Mouse (Mus musculus) G1E (cell line): Measurements from ENCODE around the gene Rbm25. TPM values are rescaled to one million over a fixed set of nuclear protein-coding genes. Genes with fewer than 3 reads are reported as not detected.

Experiments
- ATAC-seq: 2 replicates; pipeline ENCODE4 v1.8.0; 2016; ENCODE audit warnings: mild to moderate bottlenecking; ENCODE audit not compliant: insufficient number of reproducible peaks, poor library complexity, low FRiP score, severe bottlenecking; ENCODE audit errors: extremely low read depth
- DNase-seq: peaks from one replicate; pipeline ENCODE4 v3.0.0; 2012; ENCODE audit warnings: low spot score
- H3K27me3 ChIP-seq: 2 replicates; pipeline ENCODE4 v1.6.1; 2012; ENCODE audit warnings: mild to moderate bottlenecking, low read length, inconsistent platforms; ENCODE audit not compliant: insufficient read depth
- H3K36me3 ChIP-seq: replicated peaks from 2 replicates; pipeline ENCODE3; 2012; ENCODE audit warnings: mild to moderate bottlenecking, inconsistent platforms
- H3K4me1 ChIP-seq: 2 replicates; pipeline ENCODE4 v1.6.1; 2012; ENCODE audit warnings: low read depth, low read length, inconsistent platforms, mixed read lengths; ENCODE audit not compliant: insufficient read depth
- H3K4me3 ChIP-seq: 2 replicates; pipeline ENCODE4 v1.5.1; 2012; ENCODE audit warnings: low read depth, mild to moderate bottlenecking, inconsistent platforms, low read length, moderate library complexity, mixed read lengths
- H3K9me3 ChIP-seq: replicated peaks from 2 replicates; pipeline ENCODE4 v1.6.1; 2012; ENCODE audit warnings: inconsistent platforms
- CTCF ChIP-seq: IDR thresholded peaks from 2 replicates; pipeline ENCODE4 v1.5.1; 2012; ENCODE audit warnings: low read depth, low read length, inconsistent platforms, mixed read lengths
- GATA1 ChIP-seq: IDR thresholded peaks from 2 replicates; pipeline ENCODE4 v1.6.1; 2012; ENCODE audit warnings: borderline replicate concordance, low read length, inconsistent platforms, mixed read lengths
- GATA2 ChIP-seq: IDR thresholded peaks from 2 replicates; pipeline ENCODE4 v1.6.1; 2012; ENCODE audit warnings: low read depth, low read length, inconsistent platforms, borderline replicate concordance
- POLR2AphosphoS5 ChIP-seq: IDR thresholded peaks from 2 replicates; pipeline ENCODE4 v1.6.1; 2012; ENCODE audit warnings: low read depth, low read length, inconsistent platforms; ENCODE audit not compliant: insufficient replicate concordance
- TAL1 ChIP-seq: conservative IDR thresholded peaks from 2 replicates; pipeline ENCODE4 v1.6.1; 2012; ENCODE audit warnings: low read depth, low read length, inconsistent platforms, mixed read lengths
- polyA plus RNA-seq: library from polyadenylated mRNA; stranded (reverse); fragments of >175 nt; gene quantifications from 2 replicates; pipeline ENCODE4 v1.2.3, GENCODE M21; 2012
- total RNA-seq, 2 experiments: library from RNA; stranded (forward) in 1 of 2; stranded (reverse) in 1 of 2; fragments of 200-1000 nt in 1 of 2; fragments of >200 nt in 1 of 2; fragmentation: Nextera tagmentation in 1 of 2; gene quantifications; 2 replicates each; pipeline ENCODE4 v1.2.3; 2014 to 2017

Rbm25 gene
- total and polyA plus RNA-seq, 3 experiments: 153 to 1,301 (median 467) TPM

DNA sequence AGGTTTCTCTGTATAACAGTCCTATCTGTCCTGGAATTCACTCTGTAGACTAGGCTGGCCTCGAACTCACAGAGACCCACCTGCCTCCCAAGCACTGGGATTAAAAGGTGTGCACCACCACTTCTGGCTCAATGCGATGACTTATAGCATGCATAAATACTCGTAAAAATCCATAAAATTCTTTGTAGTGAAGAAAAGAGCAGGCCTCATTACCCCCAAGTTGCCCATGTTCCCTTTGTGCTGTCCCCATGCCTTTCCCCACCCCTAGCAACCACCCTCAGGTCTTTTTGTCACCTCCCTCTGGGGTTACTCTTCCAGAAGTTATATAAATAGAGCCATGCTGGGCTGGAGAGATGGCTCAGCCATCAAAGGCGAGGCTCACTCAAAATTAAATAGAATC lies 71.8 kb downstream of the Rbm25 start:
- Histone ChIP-seq H3K4me1 (peaks cover 25% of the 10 kb centered on the region), H3K9me3 (no peaks in the 10 kb centered on the region), H3K27me3 (no peaks in the 10 kb centered on the region), H3K36me3 (peaks cover 88% of the 10 kb centered on the region), H3K4me3 (no peak overlapping the region)
- DNase-seq: no peak
- no peak for TF ChIP-seq TAL1
- no peak for TF ChIP-seq GATA2
- no peak for ATAC-seq

GRCm38 (mm10) chr12:83706951-83707350 lies 75.9 kb downstream of the Rbm25 start:
- H3K27me3 ChIP-seq: no peaks in the 10 kb centered on the region
- H3K36me3 ChIP-seq: peaks cover 85% of the 10 kb centered on the region
- H3K4me3 ChIP-seq: no peak overlapping the region
- DNase-seq (no peak), ATAC-seq (no peak)
- H3K9me3 ChIP-seq: no peaks in the 10 kb centered on the region
- TF ChIP-seq GATA2: no peak
- no peak for TF ChIP-seq GATA1
- TF ChIP-seq CTCF: no peak
- TF ChIP-seq POLR2AphosphoS5: no peak
- TF ChIP-seq TAL1: no peak
- peaks cover 31% of the 10 kb centered on the region for H3K4me1 ChIP-seq

DNA sequence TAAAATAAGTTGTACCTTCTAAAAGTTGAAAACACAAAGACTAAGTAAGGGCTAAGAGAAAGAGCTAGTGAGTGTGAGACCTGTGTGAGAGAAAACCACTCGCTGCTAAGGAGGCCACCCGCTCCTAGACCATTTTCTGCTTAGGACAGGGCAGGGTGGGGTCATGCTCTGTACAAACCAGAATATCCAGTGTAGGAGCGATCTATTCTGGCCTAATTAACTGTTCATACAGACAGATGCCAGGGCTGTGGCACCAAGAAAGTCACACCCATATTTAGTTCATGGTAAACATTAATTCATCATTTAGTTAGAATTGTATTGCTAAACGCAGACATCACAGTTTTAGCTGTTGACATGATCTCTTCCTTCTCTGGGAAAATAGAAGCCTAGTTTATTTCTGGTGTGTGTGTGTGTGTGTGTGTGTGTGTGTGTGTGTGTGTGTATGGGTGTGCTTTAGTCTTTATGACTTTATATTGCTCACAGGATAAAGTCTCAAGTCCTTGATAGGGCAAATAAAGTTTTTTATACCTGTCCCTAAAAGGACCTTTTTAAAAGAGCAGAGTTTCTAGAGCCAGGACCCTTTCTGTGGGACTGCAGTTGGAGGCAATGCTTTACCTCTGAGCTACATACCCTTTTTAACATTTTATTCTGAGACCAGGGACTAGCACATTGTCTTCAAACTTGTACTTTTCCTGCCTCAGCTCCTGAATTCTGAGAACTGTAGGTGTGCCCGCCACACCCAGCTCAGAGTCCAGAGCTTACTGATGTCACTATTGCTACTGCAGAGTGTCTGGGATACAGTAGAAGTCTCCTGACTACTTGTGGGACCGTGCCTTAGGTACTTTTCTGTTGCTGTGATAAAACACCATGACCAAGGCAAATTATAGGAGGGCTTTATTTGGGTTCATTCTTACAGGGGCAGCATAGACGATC lies 77.4 kb downstream of the Rbm25 start:
- Histone ChIP-seq H3K36me3 (peaks cover 87% of the 10 kb centered on the region), H3K27me3 (no peaks in the 10 kb centered on the region), H3K9me3 (no peaks in the 10 kb centered on the region), H3K4me1 (peaks cover 29% of the 10 kb centered on the region), H3K4me3 (no peak overlapping the region; the same call in 1 of the 2 replicates)
- no peak; the same call in 1 of the 2 replicates for ATAC-seq
- TF ChIP-seq TAL1: no peak
- no peak for TF ChIP-seq POLR2AphosphoS5
- no peak for TF ChIP-seq GATA2
- TF ChIP-seq CTCF: no peak
- no peak for TF ChIP-seq GATA1
- no peak for DNase-seq

DNA sequence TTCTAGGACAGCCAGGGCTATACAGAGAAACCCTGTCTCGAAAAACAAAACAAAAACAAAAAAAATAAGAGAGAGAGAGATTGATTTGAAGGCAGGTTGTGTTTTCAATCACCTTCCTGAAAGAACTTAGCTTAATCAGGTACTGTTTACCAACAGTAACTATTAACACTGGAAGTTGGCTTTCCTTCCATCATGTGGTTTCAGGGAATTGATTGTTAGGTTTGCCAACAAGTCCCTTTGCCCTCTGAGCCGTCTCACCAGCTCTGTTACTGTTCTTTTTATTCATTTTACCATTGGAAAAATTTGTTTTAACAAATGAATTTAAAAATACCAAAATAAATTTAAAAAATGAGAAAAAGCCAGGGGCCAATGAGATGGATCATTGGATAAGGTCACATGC lies 78.9 kb downstream of the Rbm25 start:
- no peak for TF ChIP-seq POLR2AphosphoS5
- TF ChIP-seq TAL1: no peak
- TF ChIP-seq CTCF: no peak
- TF ChIP-seq GATA1: no peak
- TF ChIP-seq GATA2: no peak
- DNase-seq (no peak), ATAC-seq (no peak)
- H3K36me3 ChIP-seq: peaks cover 91% of the 10 kb centered on the region
- peaks cover 29% of the 10 kb centered on the region for H3K4me1 ChIP-seq
- H3K4me3 ChIP-seq: no peak overlapping the region
- no peaks in the 10 kb centered on the region for H3K27me3 ChIP-seq
- H3K9me3 ChIP-seq: no peaks in the 10 kb centered on the region

GRCm38 (mm10) chr12:83713749-83714148 lies 82.7 kb downstream of the Rbm25 start:
- no peaks in the 10 kb centered on the region for H3K9me3 ChIP-seq
- TF ChIP-seq TAL1 (no peak), GATA1 (no peak), POLR2AphosphoS5 (no peak), CTCF (peak; percentile 33; the same call in 1 of the 2 replicates), GATA2 (no peak)
- H3K4me3 ChIP-seq: no peak overlapping the region
- peaks cover 94% of the 10 kb centered on the region for H3K36me3 ChIP-seq
- peak; percentile 57 for DNase-seq
- no peaks in the 10 kb centered on the region for H3K27me3 ChIP-seq
- peaks cover 6% of the 10 kb centered on the region for H3K4me1 ChIP-seq
- 0 out of 2 replicates have a peak, but pooled peaks have one; percentile 34 for ATAC-seq

DNA sequence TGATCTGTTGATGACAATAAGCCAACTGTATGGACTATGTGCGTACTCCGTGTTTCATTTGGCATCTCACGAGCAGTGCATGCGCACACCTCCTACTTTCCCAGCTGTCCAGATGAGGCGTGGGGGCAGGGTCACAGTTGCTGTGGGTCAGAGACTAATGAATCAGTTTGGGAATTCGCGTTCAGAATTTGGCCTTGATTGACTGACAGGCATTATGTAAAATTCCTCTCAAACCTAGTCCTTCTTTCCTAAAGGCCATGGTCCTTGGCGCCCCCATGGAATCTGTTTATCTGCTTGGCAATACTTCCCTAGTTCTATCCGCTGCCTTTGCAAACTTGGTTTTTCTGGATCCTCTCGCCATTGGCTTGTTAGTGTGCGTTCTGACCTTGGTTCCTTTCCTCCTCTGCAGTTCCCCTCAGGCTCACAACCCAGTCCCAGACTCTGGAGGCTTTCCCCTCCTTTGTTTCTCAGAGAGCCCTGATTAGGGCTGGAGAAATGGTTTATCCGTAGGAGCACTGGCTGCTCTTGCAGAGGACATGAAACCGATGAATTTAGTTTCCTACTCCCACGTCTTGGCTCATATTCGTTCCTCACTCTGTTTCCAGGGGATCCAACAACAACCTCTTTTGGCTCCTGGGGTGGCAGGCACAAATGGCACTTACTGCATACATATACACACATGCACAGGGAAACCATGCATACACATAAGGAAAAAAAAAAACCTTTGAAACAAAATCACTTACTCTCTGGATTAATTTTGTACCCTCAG lies 85.6 kb downstream of the Rbm25 start:
- no peaks in the 10 kb centered on the region for H3K9me3 ChIP-seq
- no peak for ATAC-seq
- TF ChIP-seq TAL1 (no peak), CTCF (no peak), POLR2AphosphoS5 (no peak), GATA2 (no peak), GATA1 (no peak)
- DNase-seq: no peak
- no peaks in the 10 kb centered on the region for H3K4me1 ChIP-seq
- H3K27me3 ChIP-seq: no peaks in the 10 kb centered on the region
- H3K4me3 ChIP-seq: no peak overlapping the region
- peaks cover 96% of the 10 kb centered on the region for H3K36me3 ChIP-seq
